Mouse (Mus musculus) heart, postnatal 0 days (tissue): ENCODE data around the gene Ocrl. TPM values are rescaled to one million over a fixed set of nuclear protein-coding genes. Genes with fewer than 3 reads are reported as not detected.

ENCODE experiments used
- ATAC-seq: fragments of 200-750 bp; cut with Nextera tagmentation; 2 replicates; pipeline ENCODE4 v1.8.0; 2017; ENCODE audit warnings: low read depth, moderate number of reproducible peaks, moderate library complexity; ENCODE audit not compliant: insufficient read depth
- DNase-seq: peaks from one replicate; pipeline ENCODE4 v3.0.0-alpha.2; 2016; ENCODE audit warnings: low spot score
- H3K27ac ChIP-seq: fragments of 300-500 bp; sonication (generic); 2 replicates; pipeline ENCODE4 v1.5.1; 2014; ENCODE audit warnings: low read depth, mild to moderate bottlenecking
- H3K27me3 ChIP-seq: fragments of 300-500 bp; sonication (generic); 2 replicates; pipeline ENCODE4 v1.6.1; 2014; ENCODE audit warnings: low read length, mixed read lengths; ENCODE audit not compliant: control insufficient read depth, insufficient read depth
- H3K36me3 ChIP-seq: fragments of 300-500 bp; sonication (generic); replicated peaks from 2 replicates; pipeline ENCODE4 v1.6.1; 2014; ENCODE audit warnings: low read length, mixed read lengths; ENCODE audit not compliant: control insufficient read depth, insufficient read depth
- H3K4me1 ChIP-seq: fragments of 300-500 bp; sonication (generic); 2 replicates; pipeline ENCODE4 v1.6.1; 2014; ENCODE audit warnings: antibody characterized with exemption; ENCODE audit not compliant: control insufficient read depth, insufficient read depth
- H3K4me2 ChIP-seq: fragments of 300-500 bp; sonication (generic); 2 replicates; pipeline ENCODE4 v1.6.1; 2014; ENCODE audit warnings: low read depth, mild to moderate bottlenecking, low read length, moderate library complexity
- H3K4me3 ChIP-seq: fragments of 300-500 bp; sonication (generic); 2 replicates; pipeline ENCODE4 v1.5.1; 2014; ENCODE audit warnings: low read depth, low read length
- H3K9ac ChIP-seq: fragments of 300-500 bp; sonication (generic); replicated peaks from 2 replicates; pipeline ENCODE4 v1.6.1; 2014; ENCODE audit warnings: low read depth, low read length, mixed read lengths
- H3K9me3 ChIP-seq: fragments of 300-500 bp; sonication (generic); replicated peaks from 2 replicates; pipeline ENCODE4 v1.6.1; 2016; ENCODE audit warnings: low read length; ENCODE audit not compliant: control insufficient read depth
- CTCF ChIP-seq: IDR thresholded peaks from 2 replicates; pipeline ENCODE4 v1.5.1; 2016; ENCODE audit warnings: antibody characterized with exemption, control low read depth, low read depth
- EP300 ChIP-seq: IDR thresholded peaks from 2 replicates; pipeline ENCODE4 v1.6.1; 2016; ENCODE audit warnings: antibody characterized with exemption, low read depth
- WGBS: fragments of 180-500 bp; shearing (Covaris S2); extraction: QIAGEN DNeasy Blood & Tissue Kit; methylation state at CpG from one replicate; pipeline ENCODE4 v1.1.7; 2014; 5-methylcytosine and 5-hydroxymethylcytosine counted together
- polyA plus RNA-seq: library from polyadenylated mRNA; unstranded; fragments of >200 nt; fragmentation: Nextera tagmentation; extraction: Ambion mirVana; gene quantifications from 2 replicates; pipeline ENCODE4 v1.2.1, GENCODE M21; 2015
- total RNA-seq: library from RNA; depleted of rRNA; stranded (reverse); fragments of >200 nt; gene quantifications from 2 replicates; pipeline ENCODE4 v1.2.3, GENCODE M21; 2014; ENCODE audit warnings: low replicate concordance

The Ocrl gene
- total and polyA plus RNA-seq, 2 experiments from 2014 or later: 6.0 to 16.5 TPM

- WGBS: 70% methylated on average over 5 of the region's 5 CpGs
- no peak for DNase-seq
These were observed 8.4 kb downstream of the Ocrl start for GRCm38 (mm10) chrX:47920541-47920940.

GRCm38 (mm10) chrX:47927981-47928380 is 15.8 kb downstream of the Ocrl start:
- Histone ChIP-seq H3K4me1 (no peaks in the 10 kb centered on the region), H3K4me3 (no peak overlapping the region), H3K9ac (no peak overlapping the region), H3K9me3 (no peaks in the 10 kb centered on the region), H3K4me2 (no peak overlapping the region), H3K27me3 (no peaks in the 10 kb centered on the region), H3K36me3 (peaks cover 10% of the 10 kb centered on the region; the same call in 1 of the 2 replicates), H3K27ac (no peak overlapping the region)
- WGBS: 67% methylated on average over 3 of the region's 3 CpGs
- ATAC-seq (no peak), DNase-seq (no peak)
- TF ChIP-seq EP300 (no peak), CTCF (no peak)

More at GRCm38 (mm10) chrX:47920541-47920940, 8.4 kb downstream of the Ocrl start:
- no peak for TF ChIP-seq CTCF
- no peak for TF ChIP-seq EP300
- H3K9me3 ChIP-seq: no peaks in the 10 kb centered on the region
- no peaks in the 10 kb centered on the region for H3K27me3 ChIP-seq
- no peak overlapping the region for H3K4me2 ChIP-seq
- no peak overlapping the region for H3K27ac ChIP-seq
- H3K4me1 ChIP-seq: no peaks in the 10 kb centered on the region
- no peak overlapping the region for H3K4me3 ChIP-seq
- no peak for ATAC-seq
- 0 out of 2 replicates have a peak, but pooled peaks cover 4% of the 10 kb centered on the region for H3K36me3 ChIP-seq
- H3K9ac ChIP-seq: no peak overlapping the region

GRCm38 (mm10) chrX:47930449-47930848 is 18.3 kb downstream of the Ocrl start:
- no peak overlapping the region for H3K4me3 ChIP-seq
- no peak for DNase-seq
- ATAC-seq: no peak
- no peaks in the 10 kb centered on the region for H3K9me3 ChIP-seq
- peaks cover 31% of the 10 kb centered on the region; the same call in 1 of the 2 replicates for H3K36me3 ChIP-seq
- WGBS: 43% methylated on average over 3 of the region's 3 CpGs
- no peak overlapping the region for H3K9ac ChIP-seq
- H3K4me1 ChIP-seq: no peaks in the 10 kb centered on the region
- H3K4me2 ChIP-seq: no peak overlapping the region
- no peak overlapping the region for H3K27ac ChIP-seq
- H3K27me3 ChIP-seq: no peaks in the 10 kb centered on the region
- TF ChIP-seq EP300 (no peak), CTCF (no peak)

GRCm38 (mm10) chrX:47934352-47934751 is 22.2 kb downstream of the Ocrl start:
- no peaks in the 10 kb centered on the region for H3K4me1 ChIP-seq
- DNase-seq (no peak), ATAC-seq (no peak)
- H3K4me3 ChIP-seq: no peak overlapping the region
- H3K9ac ChIP-seq: no peak overlapping the region
- 73% methylated on average over 11 of the region's 11 CpGs for WGBS
- no peak overlapping the region for H3K27ac ChIP-seq
- H3K36me3 ChIP-seq: peaks cover 33% of the 10 kb centered on the region; the same call in 1 of the 2 replicates
- TF ChIP-seq CTCF (no peak), EP300 (no peak)
- no peaks in the 10 kb centered on the region for H3K9me3 ChIP-seq
- H3K4me2 ChIP-seq: no peak overlapping the region
- no peaks in the 10 kb centered on the region for H3K27me3 ChIP-seq

- Histone ChIP-seq H3K36me3 (peaks cover 32% of the 10 kb centered on the region), H3K4me1 (no peaks in the 10 kb centered on the region), H3K4me2 (no peak overlapping the region), H3K27ac (no peak overlapping the region), H3K9ac (no peak overlapping the region), H3K27me3 (no peaks in the 10 kb centered on the region), H3K9me3 (no peaks in the 10 kb centered on the region), H3K4me3 (no peak overlapping the region)
- DNase-seq (no peak), ATAC-seq (no peak)
- WGBS: 63% methylated on average over 5 of the region's 5 CpGs
- TF ChIP-seq CTCF: no peak
- no peak for TF ChIP-seq EP300
These were observed 24.7 kb downstream of the Ocrl start for GRCm38 (mm10) chrX:47936885-47937284.

GRCm38 (mm10) chrX:47937740-47938139 is 25.6 kb downstream of the Ocrl start:
- no peak overlapping the region for H3K4me2 ChIP-seq
- peaks cover 32% of the 10 kb centered on the region for H3K36me3 ChIP-seq
- no peak for ATAC-seq
- TF ChIP-seq EP300 (no peak), CTCF (no peak)
- WGBS: 22% methylated on average over 2 of the region's 2 CpGs
- H3K4me3 ChIP-seq: no peak overlapping the region
- H3K27me3 ChIP-seq: no peaks in the 10 kb centered on the region
- no peak overlapping the region for H3K9ac ChIP-seq
- DNase-seq: peak; percentile 32
- no peaks in the 10 kb centered on the region for H3K4me1 ChIP-seq
- H3K9me3 ChIP-seq: no peaks in the 10 kb centered on the region
- no peak overlapping the region for H3K27ac ChIP-seq
